Mouse (Mus musculus): Measurements from ENCODE around the gene Wdr27. TPM values are rescaled to one million over a fixed set of nuclear protein-coding genes. Genes with fewer than 3 reads are reported as not detected.
"Not testable (repeated sequence)": the region's sequence is repeated elsewhere in the genome, so short reads cannot be mapped to it uniquely, and the experiment has no call there.

Gene Wdr27
- polyA plus RNA-seq, 1 experiment from 2014 or later: 6.4 TPM

- WGBS: 91% methylated on average over 5 of the region's 5 CpGs
- Histone ChIP-seq H3K27me3 (ENCODE audit: insufficient read depth, low read length) (no peaks in the 10 kb centered on the region), H3K4me2 (replicated peaks; ENCODE audit: low read depth, low read length) (no peak overlapping the region), H3K4me3 (ENCODE audit: low read length) (no peak overlapping the region), H3K4me1 (ENCODE audit: insufficient read depth, low read length) (no peaks in the 10 kb centered on the region), H3K9ac (replicated peaks; ENCODE audit: low read length) (no peak overlapping the region), H3K27ac (ENCODE audit: low read length) (no peak overlapping the region), H3K36me3 (ENCODE audit: insufficient read depth, low read length) (no peaks in the 10 kb centered on the region), H3K9me3 (ENCODE audit: low read length) (no peaks in the 10 kb centered on the region)
- ATAC-seq (ENCODE audit: low FRiP score, low TSS enrichment): no peak
Measured at GRCm38 (mm10) chr17:14910771-14911170, 32.2 kb downstream of the Wdr27 start.

- Histone ChIP-seq H3K4me1 (ENCODE audit: insufficient read depth, low read length) (no peaks in the 10 kb centered on the region), H3K27ac (ENCODE audit: low read length) (no peak overlapping the region), H3K4me2 (replicated peaks; ENCODE audit: low read depth, low read length) (no peak overlapping the region), H3K9me3 (ENCODE audit: low read length) (no peaks in the 10 kb centered on the region), H3K36me3 (ENCODE audit: insufficient read depth, low read length) (no peaks in the 10 kb centered on the region), H3K27me3 (ENCODE audit: insufficient read depth, low read length) (no peaks in the 10 kb centered on the region), H3K4me3 (ENCODE audit: low read length) (no peak overlapping the region), H3K9ac (replicated peaks; ENCODE audit: low read length) (no peak overlapping the region)
- 84% methylated on average over 5 of the region's 5 CpGs for whole genome bisulfite sequencing
- no peak for ATAC-seq (ENCODE audit: low FRiP score, low TSS enrichment)
Measured at GRCm38 (mm10) chr17:14909331-14909730, 33.6 kb downstream of the Wdr27 start.

- no peaks in the 10 kb centered on the region for H3K9me3 ChIP-seq (ENCODE audit: low read length)
- WGBS: 72% methylated on average over 12 of the region's 12 CpGs
- H3K4me2 ChIP-seq (replicated peaks; ENCODE audit: low read depth, low read length): no peak overlapping the region
- H3K4me3 ChIP-seq (ENCODE audit: low read length): no peak overlapping the region
- no peak overlapping the region for H3K9ac ChIP-seq (replicated peaks; ENCODE audit: low read length)
- H3K27ac ChIP-seq (ENCODE audit: low read length): no peak overlapping the region
- no peaks in the 10 kb centered on the region for H3K4me1 ChIP-seq (ENCODE audit: insufficient read depth, low read length)
- H3K27me3 ChIP-seq (ENCODE audit: insufficient read depth, low read length): no peaks in the 10 kb centered on the region
- H3K36me3 ChIP-seq (ENCODE audit: insufficient read depth, low read length): no peaks in the 10 kb centered on the region
- ATAC-seq (ENCODE audit: low FRiP score, low TSS enrichment): no peak
Measured at GRCm38 (mm10) chr17:14907136-14907535, 35.8 kb downstream of the Wdr27 start.

DNA sequence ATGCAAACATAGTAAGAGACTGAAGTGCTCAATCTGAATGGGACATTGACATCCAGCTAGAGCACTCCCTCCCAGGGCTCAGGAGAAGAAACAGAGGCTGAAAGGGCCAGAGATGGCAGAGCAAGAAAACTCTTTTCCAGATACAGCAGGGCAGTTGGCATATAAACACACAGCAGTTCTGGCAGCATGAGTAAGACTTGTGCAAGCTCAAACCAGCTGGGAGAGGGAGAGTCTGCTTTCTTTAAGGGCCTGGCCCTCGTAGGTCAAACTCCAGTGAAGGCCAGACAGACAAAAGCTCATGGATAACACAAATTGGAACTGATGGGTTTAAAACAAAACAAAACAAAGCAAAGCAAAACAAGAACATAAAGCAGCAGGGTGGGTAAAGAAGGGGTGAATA, 36.3 kb downstream of the Wdr27 start:
- Histone ChIP-seq H3K36me3 (ENCODE audit: insufficient read depth, low read length) (no peaks in the 10 kb centered on the region), H3K27ac (ENCODE audit: low read length) (no peak overlapping the region), H3K4me1 (ENCODE audit: insufficient read depth, low read length) (no peaks in the 10 kb centered on the region), H3K9me3 (ENCODE audit: low read length) (no peaks in the 10 kb centered on the region), H3K9ac (replicated peaks; ENCODE audit: low read length) (no peak overlapping the region), H3K4me3 (ENCODE audit: low read length) (no peak overlapping the region), H3K27me3 (ENCODE audit: insufficient read depth, low read length) (no peaks in the 10 kb centered on the region), H3K4me2 (replicated peaks; ENCODE audit: low read depth, low read length) (no peak overlapping the region)
- 56% methylated on average over 1 of the region's 1 CpGs for WGBS
- ATAC-seq (ENCODE audit: low FRiP score, low TSS enrichment): no peak

DNA sequence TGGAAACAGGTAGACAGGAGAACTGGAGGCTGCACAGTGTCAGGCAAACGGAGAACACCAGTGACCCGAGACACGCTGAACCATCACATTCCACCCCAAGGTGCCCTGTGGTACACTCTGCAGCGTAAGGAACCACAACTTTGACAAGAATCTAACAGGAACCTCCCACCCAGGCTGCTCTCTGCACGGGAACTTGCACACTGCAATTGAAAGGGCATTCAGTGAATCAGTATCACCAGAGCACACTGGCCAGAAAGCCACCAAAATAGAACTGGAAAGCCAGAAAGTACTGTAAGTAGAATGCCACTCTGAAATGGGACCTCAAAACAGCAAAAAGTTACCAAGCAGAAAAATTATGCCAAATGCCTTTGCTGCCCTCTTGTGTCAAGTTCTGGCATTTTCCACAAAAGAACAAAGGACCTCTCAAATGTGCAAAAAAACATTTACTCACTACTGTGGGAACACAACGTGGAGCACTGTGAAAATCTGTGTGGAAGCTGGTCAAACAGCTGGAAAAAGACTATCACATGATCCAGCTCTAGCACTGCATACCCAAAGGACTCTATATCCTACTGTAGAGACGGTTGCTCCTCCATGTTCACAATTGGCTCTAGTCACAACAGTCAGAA, 38.2 kb downstream of the Wdr27 start:
- peak; percentile 40; the same call in 1 of the 2 replicates for ATAC-seq (ENCODE audit: low FRiP score, low TSS enrichment)

DNA sequence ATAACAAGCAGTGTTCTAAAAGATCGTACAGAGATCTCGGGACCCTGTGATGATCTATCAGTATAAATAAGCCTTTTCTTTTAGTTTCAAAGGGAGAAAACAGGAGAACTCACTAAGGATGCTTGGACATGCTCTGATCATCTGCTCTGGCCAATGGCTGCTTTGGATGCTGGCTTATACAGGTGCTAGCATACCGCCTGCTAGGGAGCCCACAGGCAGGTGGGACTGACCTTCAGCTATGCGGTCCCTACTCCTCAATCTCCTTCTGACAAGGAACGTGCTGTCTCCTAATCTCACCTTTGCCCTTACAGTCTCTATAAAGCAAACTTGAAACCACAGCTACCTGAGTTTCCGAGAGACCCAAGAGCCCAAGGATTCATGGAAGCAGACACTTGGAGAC, 38.8 kb downstream of the Wdr27 start:
- Histone ChIP-seq H3K9me3 (ENCODE audit: low read length) (no peaks in the 10 kb centered on the region), H3K27ac (ENCODE audit: low read length) (no peak overlapping the region), H3K4me2 (replicated peaks; ENCODE audit: low read depth, low read length) (no peak overlapping the region), H3K27me3 (ENCODE audit: insufficient read depth, low read length) (no peaks in the 10 kb centered on the region), H3K4me3 (ENCODE audit: low read length) (no peak overlapping the region), H3K4me1 (ENCODE audit: insufficient read depth, low read length) (no peaks in the 10 kb centered on the region), H3K36me3 (ENCODE audit: insufficient read depth, low read length) (no peaks in the 10 kb centered on the region), H3K9ac (replicated peaks; ENCODE audit: low read length) (no peak overlapping the region)
- 86% methylated on average over 6 of the region's 6 CpGs for WGBS
- ATAC-seq (ENCODE audit: low FRiP score, low TSS enrichment): no peak

More for the DNA sequence above, 38.2 kb downstream of the Wdr27 start:
- Histone ChIP-seq H3K9ac (replicated peaks; ENCODE audit: low read length) (no peak overlapping the region), H3K4me1 (ENCODE audit: insufficient read depth, low read length) (no peaks in the 10 kb centered on the region), H3K4me3 (ENCODE audit: low read length) (no peak overlapping the region), H3K9me3 (ENCODE audit: low read length) (no peaks in the 10 kb centered on the region), H3K4me2 (replicated peaks; ENCODE audit: low read depth, low read length) (no peak overlapping the region), H3K36me3 (ENCODE audit: insufficient read depth, low read length) (no peaks in the 10 kb centered on the region), H3K27me3 (ENCODE audit: insufficient read depth, low read length) (no peaks in the 10 kb centered on the region), H3K27ac (ENCODE audit: low read length) (no peak overlapping the region)
- WGBS: 51% methylated on average over 7 of the region's 7 CpGs

GRCm38 (mm10) chr17:14903212-14903611, 39.7 kb downstream of the Wdr27 start:
- Histone ChIP-seq H3K4me2 (replicated peaks; ENCODE audit: low read depth, low read length) (no peak overlapping the region), H3K4me3 (ENCODE audit: low read length) (no peak overlapping the region), H3K9ac (replicated peaks; ENCODE audit: low read length) (no peak overlapping the region), H3K4me1 (ENCODE audit: insufficient read depth, low read length) (no peaks in the 10 kb centered on the region), H3K36me3 (ENCODE audit: insufficient read depth, low read length) (no peaks in the 10 kb centered on the region), H3K27ac (ENCODE audit: low read length) (no peak overlapping the region), H3K9me3 (ENCODE audit: low read length) (no peaks in the 10 kb centered on the region), H3K27me3 (ENCODE audit: insufficient read depth, low read length) (no peaks in the 10 kb centered on the region)
- ATAC-seq (ENCODE audit: low FRiP score, low TSS enrichment): no peak
- WGBS: 87% methylated on average over 3 of the region's 3 CpGs

GRCm38 (mm10) chr17:14898972-14899371, 44.0 kb downstream of the Wdr27 start:
- no peak overlapping the region for H3K27ac ChIP-seq (ENCODE audit: low read length)
- H3K4me1 ChIP-seq (ENCODE audit: insufficient read depth, low read length): no peaks in the 10 kb centered on the region
- no peak overlapping the region for H3K9ac ChIP-seq (replicated peaks; ENCODE audit: low read length)
- H3K4me2 ChIP-seq (replicated peaks; ENCODE audit: low read depth, low read length): no peak overlapping the region
- WGBS: 91% methylated on average over 1 of the region's 1 CpGs
- H3K4me3 ChIP-seq (ENCODE audit: low read length): no peak overlapping the region
- no peaks in the 10 kb centered on the region for H3K9me3 ChIP-seq (ENCODE audit: low read length)
- H3K36me3 ChIP-seq (ENCODE audit: insufficient read depth, low read length): no peaks in the 10 kb centered on the region
- H3K27me3 ChIP-seq (ENCODE audit: insufficient read depth, low read length): no peaks in the 10 kb centered on the region
- ATAC-seq (ENCODE audit: low FRiP score, low TSS enrichment): no peak

- not testable (repeated sequence) for H3K9me3 ChIP-seq (ENCODE audit: low read length)
Measured at GRCm38 (mm10) chr17:14895058-14895457, 47.9 kb downstream of the Wdr27 start.

GRCm38 (mm10) chr17:14886933-14887332, 56.0 kb downstream of the Wdr27 start:
- H3K9me3 ChIP-seq (ENCODE audit: low read length): no peaks in the 10 kb centered on the region
- WGBS: 48% methylated on average over 2 of the region's 2 CpGs
- H3K4me1 ChIP-seq (ENCODE audit: insufficient read depth, low read length): no peaks in the 10 kb centered on the region
- H3K9ac ChIP-seq (replicated peaks; ENCODE audit: low read length): no peak overlapping the region
- no peaks in the 10 kb centered on the region for H3K36me3 ChIP-seq (ENCODE audit: insufficient read depth, low read length)
- H3K27me3 ChIP-seq (ENCODE audit: insufficient read depth, low read length): no peaks in the 10 kb centered on the region
- no peak overlapping the region for H3K27ac ChIP-seq (ENCODE audit: low read length)
- H3K4me2 ChIP-seq (replicated peaks; ENCODE audit: low read depth, low read length): no peak overlapping the region
- ATAC-seq (ENCODE audit: low FRiP score, low TSS enrichment): no peak
- H3K4me3 ChIP-seq (ENCODE audit: low read length): no peak overlapping the region

More at GRCm38 (mm10) chr17:14895058-14895457, 47.9 kb downstream of the Wdr27 start:
- not testable (repeated sequence) for H3K4me2 ChIP-seq (replicated peaks; ENCODE audit: low read depth, low read length); H3K4me3 ChIP-seq (ENCODE audit: low read length); H3K9ac ChIP-seq (replicated peaks; ENCODE audit: low read length); H3K36me3 ChIP-seq (ENCODE audit: insufficient read depth, low read length); ATAC-seq (ENCODE audit: low FRiP score, low TSS enrichment); H3K27me3 ChIP-seq (ENCODE audit: insufficient read depth, low read length); H3K27ac ChIP-seq (ENCODE audit: low read length); H3K4me1 ChIP-seq (ENCODE audit: insufficient read depth, low read length)

Measured in kidney, embryonic 16.5 days (tissue).